Mouse (Mus musculus) pancreas, adult 10 weeks (tissue): ENCODE data around the gene Olfr824. TPM values are rescaled to one million over a fixed set of nuclear protein-coding genes. Genes with fewer than 3 reads are reported as not detected.

Experiments used
- polyA plus RNA-seq: library from polyadenylated mRNA; stranded (reverse); fragments of 350-450 nt; fragmentation: Illumina TruSeq; extraction: RNeasy Lipid Tissue Mini Kit (QIAGEN cat#74804); gene quantifications from one replicate; pipeline ENCODE4 v1.2.3, GENCODE M21; 2015; ENCODE audit warnings: low read depth, low replicate concordance; ENCODE audit not compliant: insufficient read depth

Olfr824 gene
- polyA plus RNA-seq, result not detected

GRCm38 (mm10) chr10:130129900-130130299 is at the start of gene Olfr824:
Gene Olfr824 (minus strand): TSS chr10:130130000.

GRCm38 (mm10) chr10:130166666-130167065 is 36.9 kb upstream of the Olfr824 start, which contains the start of gene Olfr825:
Gene Olfr825 (minus strand): TSS chr10:130166766.

GRCm38 (mm10) chr10:130115283-130115682 is 14.5 kb downstream of the Olfr824 start, which contains the start of gene Olfr823:
Gene Olfr823 (minus strand): TSS chr10:130115383.

Other genes starting within 250 kb of the Olfr824 start
- not detected for gene Olfr815, start 224.1 kb downstream of the Olfr824 start, polyA plus RNA-seq
- gene Olfr816, start 214.4 kb downstream of the Olfr824 start, polyA plus RNA-seq, result not detected
- gene Olfr818, start 180.9 kb downstream of the Olfr824 start, polyA plus RNA-seq, result not detected
- gene Olfr819, start 162.7 kb downstream of the Olfr824 start, polyA plus RNA-seq, result not detected
- not detected for gene Olfr247, start 153.9 kb downstream of the Olfr824 start, polyA plus RNA-seq
- gene Gm10310, start 144.9 kb downstream of the Olfr824 start, polyA plus RNA-seq, result not detected
- not detected for gene Olfr820, start 117.4 kb downstream of the Olfr824 start, polyA plus RNA-seq
- gene Olfr821, start 99.7 kb downstream of the Olfr824 start, polyA plus RNA-seq, result not detected
- not detected for gene Olfr822, start 58.8 kb downstream of the Olfr824 start, polyA plus RNA-seq
- gene Olfr823, start 14.6 kb downstream of the Olfr824 start, polyA plus RNA-seq, result not detected
- gene Olfr825, start 36.8 kb upstream of the Olfr824 start, polyA plus RNA-seq, result not detected
- not detected for gene Olfr826, start 54.2 kb upstream of the Olfr824 start, polyA plus RNA-seq
- not detected for gene Olfr827, start 84.4 kb upstream of the Olfr824 start, polyA plus RNA-seq
- gene Neurod4, start 150.2 kb upstream of the Olfr824 start, polyA plus RNA-seq, result not detected
- not detected for gene Tespa1, start 192.9 kb upstream of the Olfr824 start, polyA plus RNA-seq